Mouse (Mus musculus): ENCODE measurements around the gene Acly. TPM values are rescaled to one million over a fixed set of nuclear protein-coding genes. Genes with fewer than 3 reads are reported as not detected.

Gene Acly
- total and polyA plus RNA-seq, 3 experiments: 213 to 277 (median 246) TPM

GRCm38 (mm10) chr11:100471352-100472196, 56.2 kb downstream of the Acly start:
- DNase-seq (ENCODE audit: extremely low read depth): peak; percentile 16
- Histone ChIP-seq H3K27me3 (replicated peaks) (no peaks in the 10 kb centered on the region), H3K4me1 (ENCODE audit: control insufficient read depth in 1 of 2, insufficient read depth in 2 of 2) (peaks cover 3 to 39% of the 10 kb centered on the region in 2 experiments), H3K79me2 (replicated peaks; ENCODE audit: control insufficient read depth, extremely low read depth, insufficient read depth, poor library complexity, severe bottlenecking) (peaks cover 43% of the 10 kb centered on the region), H3K9me3 (replicated peaks; ENCODE audit: low read length) (no peaks in the 10 kb centered on the region), H3K9ac (ENCODE audit: insufficient read depth, low read depth) (peak overlapping the region; percentile 83), H3K27ac (ENCODE audit: insufficient read depth, low read depth) (no peak overlapping the region; the same call in 1 of the 2 replicates), H3K4me2 (ENCODE audit: insufficient read depth, low read depth, poor library complexity, severe bottlenecking) (peak overlapping the region; percentile 91), H3K36me3 (replicated peaks in 1 of 2; ENCODE audit: control insufficient read depth in 1 of 2, insufficient read depth in 1 of 2, low read length in 1 of 2) (peaks cover 13 to 50% of the 10 kb centered on the region in 2 experiments), H3K4me3 (replicated peaks in 1 of 3; ENCODE audit: low read depth in 2 of 3, low read length in 2 of 3, poor library complexity in 1 of 3) (peak overlapping the region; percentile 95 to 97 (median 97))
- dilution Hi-C loops (cut with MboI; ENCODE audit: extremely low pct_ligation_motif_present, extremely low pct_unique_long_range_greater_than_20kb, low sequenced_read_pairs): no loop called here
- no peak for TF ChIP-seq ELF1 (IDR thresholded peaks at IDR 0.05; ENCODE audit: low read depth, low read length)
- TF ChIP-seq BHLHE40 (IDR thresholded peaks at IDR 0.05; ENCODE audit: low read depth, low read length): no peak
- TF ChIP-seq NRF1 (IDR thresholded peaks at IDR 0.05; ENCODE audit: low read depth, low read length): no peak
- no peak for TF ChIP-seq CHD1 (IDR thresholded peaks at IDR 0.05; ENCODE audit: low read depth, low read length)
- no peak for TF ChIP-seq MEF2A (IDR thresholded peaks at IDR 0.05; ENCODE audit: borderline replicate concordance, low read depth, low read length)
- no peak for TF ChIP-seq KAT2A (IDR thresholded peaks at IDR 0.05; ENCODE audit: insufficient replicate concordance, low read length)
- TF ChIP-seq CHD2 (IDR thresholded peaks at IDR 0.05; ENCODE audit: low read length): no peak
- no peak for TF ChIP-seq ZC3H11A (IDR thresholded peaks at IDR 0.05; ENCODE audit: low read depth, low read length)
- TF ChIP-seq HCFC1 (IDR thresholded peaks at IDR 0.05; ENCODE audit: low read depth, low read length): no peak
- in situ Hi-C loops (cut with MboI; ENCODE audit: low pct_ligation_motif_present, low pct_unique_long_range_greater_than_20kb, low sequenced_read_pairs): loop anchor here (5.0 kb wide), 1 partner anchor 44 kb away; no protein-coding TSS in a partner anchor

- dilution Hi-C loops (cut with MboI; ENCODE audit: extremely low pct_ligation_motif_present, extremely low pct_unique_long_range_greater_than_20kb, low sequenced_read_pairs) (no loop called here), in situ Hi-C loops (cut with MboI; ENCODE audit: low pct_ligation_motif_present, low pct_unique_long_range_greater_than_20kb, low sequenced_read_pairs) (no loop called here)
- Histone ChIP-seq H3K79me2 (replicated peaks; ENCODE audit: control insufficient read depth, extremely low read depth, insufficient read depth, poor library complexity, severe bottlenecking) (peaks cover 58% of the 10 kb centered on the region), H3K27me3 (replicated peaks) (no peaks in the 10 kb centered on the region), H3K9ac (ENCODE audit: insufficient read depth, low read depth) (no peak overlapping the region), H3K4me3 (replicated peaks in 1 of 3; ENCODE audit: low read depth in 2 of 3, low read length in 2 of 3, poor library complexity in 1 of 3) (no peak overlapping the region), H3K9me3 (replicated peaks; ENCODE audit: low read length) (no peaks in the 10 kb centered on the region), H3K4me1 (ENCODE audit: control insufficient read depth in 1 of 2, insufficient read depth in 2 of 2) (peaks cover under 1 to 30% of the 10 kb centered on the region in 2 experiments), H3K36me3 (replicated peaks in 1 of 2; ENCODE audit: control insufficient read depth in 1 of 2, insufficient read depth in 1 of 2, low read length in 1 of 2) (peaks cover 24 to 73% of the 10 kb centered on the region in 2 experiments), H3K27ac (ENCODE audit: insufficient read depth, low read depth) (no peak overlapping the region), H3K4me2 (ENCODE audit: insufficient read depth, low read depth, poor library complexity, severe bottlenecking) (no peak overlapping the region)
- no peak for DNase-seq (ENCODE audit: extremely low read depth)
- TF ChIP-seq KAT2A (IDR thresholded peaks at IDR 0.05; ENCODE audit: insufficient replicate concordance, low read length): no peak
- no peak for TF ChIP-seq MAZ (IDR thresholded peaks at IDR 0.05; ENCODE audit: low read depth, low read length)
- no peak for TF ChIP-seq HCFC1 (IDR thresholded peaks at IDR 0.05; ENCODE audit: low read depth, low read length)
- TF ChIP-seq CHD1 (IDR thresholded peaks at IDR 0.05; ENCODE audit: low read depth, low read length): no peak
- TF ChIP-seq ZMIZ1 (IDR thresholded peaks at IDR 0.05; ENCODE audit: low read depth, low read length): no peak
- no peak for TF ChIP-seq GABPA (IDR thresholded peaks at IDR 0.05; ENCODE audit: insufficient replicate concordance, low read depth, low read length)
- no peak for TF ChIP-seq ELF1 (IDR thresholded peaks at IDR 0.05; ENCODE audit: low read depth, low read length)
- TF ChIP-seq UBTF (IDR thresholded peaks at IDR 0.05; ENCODE audit: low read depth, low read length): no peak
- TF ChIP-seq SIN3A (IDR thresholded peaks at IDR 0.05; ENCODE audit: low read length): no peak
- no peak for TF ChIP-seq JUND (conservative IDR thresholded peaks at IDR 0.05; ENCODE audit: low read depth, low read length)
Observed at GRCm38 (mm10) chr11:100465833-100466232, 62.0 kb downstream of the Acly start.

Measured in CH12.LX (cell line).